Mouse (Mus musculus) MEL (cell line): ENCODE data around the gene Mterf1a. TPM values are rescaled to one million over a fixed set of nuclear protein-coding genes. Genes with fewer than 3 reads are reported as not detected.

Experiments
- DNase-seq: peaks from one replicate; pipeline ENCODE4 v3.0.0; 2011; ENCODE audit warnings: low read depth, low spot score
- H3K27ac ChIP-seq: 2 replicates; pipeline ENCODE4 v1.5.1; 2012; ENCODE audit warnings: low read depth, mild to moderate bottlenecking, control low read depth, low read length, moderate library complexity; ENCODE audit not compliant: control insufficient read depth
- H3K27me3 ChIP-seq, 2 experiments: fragments of 150-350 bp in 1 of 2; sonication (generic) in 1 of 2; 2 replicates each; pipeline ENCODE4 v1.6.1; 2012; ENCODE audit warnings: low read length in 2 of 2, mild to moderate bottlenecking in 2 of 2, improper control_type of control experiment in 1 of 2, moderate library complexity in 1 of 2; ENCODE audit not compliant: insufficient read depth in 2 of 2, control insufficient read depth in 1 of 2
- H3K36me3 ChIP-seq, 2 experiments: 2 replicates each; pipeline ENCODE4 v1.6.1; 2012 to 2014; ENCODE audit warnings: low read length in 2 of 2, improper control_type of control experiment in 1 of 2, inconsistent platforms in 1 of 2, mild to moderate bottlenecking in 1 of 2; ENCODE audit not compliant: insufficient read depth in 2 of 2, control insufficient read depth in 1 of 2
- H3K4me1 ChIP-seq, 2 experiments: fragments of 150-350 bp in 1 of 2; sonication (generic) in 1 of 2; 2 replicates each; pipeline ENCODE4 v1.6.1; 2012; ENCODE audit warnings: low read length in 2 of 2, improper control_type of control experiment in 1 of 2, mild to moderate bottlenecking in 1 of 2; ENCODE audit not compliant: insufficient read depth in 2 of 2, control insufficient read depth in 1 of 2
- H3K4me3 ChIP-seq, 2 experiments: fragments of 150-350 bp in 1 of 2; sonication (generic) in 1 of 2; 2 replicates each; pipeline ENCODE4 v1.5.1; 2012; ENCODE audit warnings: low read depth in 2 of 2, low read length in 2 of 2, mild to moderate bottlenecking in 2 of 2, moderate library complexity in 2 of 2, control low read depth in 1 of 2, improper control_type of control experiment in 1 of 2; ENCODE audit not compliant: control insufficient read depth in 1 of 2, insufficient read depth in 1 of 2
- H3K79me2 ChIP-seq: 2 replicates; pipeline ENCODE4 v1.6.1; 2012; ENCODE audit warnings: mild to moderate bottlenecking, low read length, moderate library complexity; ENCODE audit not compliant: control insufficient read depth, poor library complexity, insufficient read depth
- H3K9ac ChIP-seq: 2 replicates; pipeline ENCODE4 v1.6.1; 2012; ENCODE audit warnings: low read depth, mild to moderate bottlenecking, control low read depth, low read length, moderate library complexity; ENCODE audit not compliant: control insufficient read depth, poor library complexity, severe bottlenecking
- H3K9me3 ChIP-seq: fragments of 150-350 bp; sonication (generic); replicated peaks from 2 replicates; pipeline ENCODE4 v1.6.1; 2012; ENCODE audit warnings: mild to moderate bottlenecking, low read length, improper control_type of control experiment, moderate library complexity; ENCODE audit not compliant: insufficient read depth
- BHLHE40 ChIP-seq: IDR thresholded peaks from 2 replicates; pipeline ENCODE4 v1.6.1; 2012; ENCODE audit warnings: low read depth, mild to moderate bottlenecking, inconsistent platforms, low read length, improper control_type of control experiment, borderline replicate concordance
- E2F4 ChIP-seq: IDR thresholded peaks from 2 replicates; pipeline ENCODE4 v1.6.1; 2011; ENCODE audit warnings: low read depth, low read length, improper control_type of control experiment, borderline replicate concordance
- EP300 ChIP-seq, 2 experiments: IDR thresholded peaks; 2 replicates each; pipeline ENCODE4 v1.6.1; 2011; ENCODE audit warnings: improper control_type of control experiment in 2 of 2, low read length in 2 of 2, low read depth in 1 of 2, mild to moderate bottlenecking in 1 of 2
- ETS1 ChIP-seq: IDR thresholded peaks from 2 replicates; pipeline ENCODE4 v1.6.1; 2012; ENCODE audit warnings: low read depth, mild to moderate bottlenecking, inconsistent platforms, low read length, improper control_type of control experiment, moderate library complexity
- GABPA ChIP-seq: IDR thresholded peaks from 2 replicates; pipeline ENCODE4 v1.6.1; 2012; ENCODE audit warnings: low read depth, mild to moderate bottlenecking, inconsistent platforms, low read length, improper control_type of control experiment, moderate library complexity
- JUND ChIP-seq: IDR thresholded peaks from 2 replicates; pipeline ENCODE4 v1.6.1; 2011; ENCODE audit warnings: low read depth, mild to moderate bottlenecking, improper control_type of control experiment, low read length
- MAX ChIP-seq: IDR thresholded peaks from 2 replicates; pipeline ENCODE4 v1.6.1; 2011; ENCODE audit warnings: low read length, improper control_type of control experiment
- MEF2A ChIP-seq: IDR thresholded peaks from 2 replicates; pipeline ENCODE4 v1.6.1; 2014; ENCODE audit warnings: low read depth, mild to moderate bottlenecking, inconsistent platforms, low read length, improper control_type of control experiment; ENCODE audit not compliant: poor library complexity, insufficient replicate concordance, severe bottlenecking; ENCODE audit errors: extremely low read depth
- MYC ChIP-seq: IDR thresholded peaks from 2 replicates; pipeline ENCODE4 v1.6.1; 2011; ENCODE audit warnings: low read depth, mild to moderate bottlenecking, low read length, improper control_type of control experiment, moderate library complexity
- NELFE ChIP-seq: IDR thresholded peaks from 2 replicates; pipeline ENCODE4 v1.6.1; 2011; ENCODE audit warnings: low read depth, low read length, improper control_type of control experiment
- POLR2A ChIP-seq, 2 experiments: IDR thresholded peaks; 2 replicates each; pipeline ENCODE4 v1.6.1; 2011 to 2012; ENCODE audit warnings: low read length in 2 of 2, mild to moderate bottlenecking in 2 of 2, control low read depth in 1 of 2, improper control_type of control experiment in 1 of 2, low read depth in 1 of 2, moderate library complexity in 1 of 2; ENCODE audit not compliant: control insufficient read depth in 1 of 2, insufficient read depth in 1 of 2, poor library complexity in 1 of 2
- POLR2AphosphoS2 ChIP-seq: IDR thresholded peaks from 2 replicates; pipeline ENCODE4 v1.6.1; 2011; ENCODE audit warnings: low read length, improper control_type of control experiment
- RCOR1 ChIP-seq: IDR thresholded peaks from 2 replicates; pipeline ENCODE4 v1.6.1; 2012; ENCODE audit warnings: low read depth, mild to moderate bottlenecking, inconsistent platforms, low read length, improper control_type of control experiment
- SIN3A ChIP-seq: IDR thresholded peaks from 2 replicates; pipeline ENCODE4 v1.6.1; 2012; ENCODE audit warnings: low read length, improper control_type of control experiment, inconsistent platforms
- SMC3 ChIP-seq: IDR thresholded peaks from 2 replicates; pipeline ENCODE4 v1.6.1; 2011; ENCODE audit warnings: low read depth, low read length, improper control_type of control experiment
- TBP ChIP-seq: IDR thresholded peaks from 2 replicates; pipeline ENCODE4 v1.8.0; 2011; ENCODE audit warnings: low read depth, low read length, improper control_type of control experiment
- UBTF ChIP-seq: IDR thresholded peaks from 2 replicates; pipeline ENCODE4 v1.6.1; 2012; ENCODE audit warnings: low read depth, mild to moderate bottlenecking, inconsistent platforms, low read length, improper control_type of control experiment, moderate library complexity, borderline replicate concordance; ENCODE audit not compliant: insufficient read depth
- USF1 ChIP-seq: IDR thresholded peaks from 2 replicates; pipeline ENCODE4 v1.6.1; 2014; ENCODE audit warnings: low read depth, mild to moderate bottlenecking, inconsistent platforms, low read length, improper control_type of control experiment, moderate library complexity
- ZC3H11A ChIP-seq: IDR thresholded peaks from 2 replicates; pipeline ENCODE4 v1.6.1; 2012; ENCODE audit warnings: low read depth, mild to moderate bottlenecking, inconsistent platforms, low read length, improper control_type of control experiment
- polyA plus RNA-seq, 2 experiments: library from polyadenylated mRNA; stranded (reverse) in 1 of 2; unstranded in 1 of 2; fragments of >175 nt in 1 of 2; fragments of >200 nt in 1 of 2; gene quantifications; 2 replicates each; pipeline versions ENCODE4 v1.2.1 to v1.2.4; 2012; ENCODE audit warnings: low replicate concordance in 2 of 2, low read depth in 1 of 2; ENCODE audit not compliant: insufficient read length in 2 of 2, insufficient read depth in 1 of 2, missing spikeins in 1 of 2
- total RNA-seq: library from RNA; depleted of rRNA; stranded (reverse); fragments of 300-350 nt; gene quantifications from 2 replicates; pipeline ENCODE4 v1.2.3, GENCODE M21; 2012

The Mterf1a gene
- total and polyA plus RNA-seq, 3 experiments: 4.2 to 5.5 TPM; not detected in 1

- Histone ChIP-seq H3K4me3 (no peak overlapping the region), H3K79me2 (peaks cover 6% of the 10 kb centered on the region), H3K9me3 (no peaks in the 10 kb centered on the region), H3K9ac (no peak overlapping the region), H3K36me3 (no peaks in the 10 kb centered on the region; a peak in 1 of 4 replicates), H3K27me3 (no peaks in the 10 kb centered on the region), H3K27ac (no peak overlapping the region), H3K4me1 (no peaks in the 10 kb centered on the region)
- no peak for TF ChIP-seq POLR2A (IDR thresholded peaks at IDR 0.05; ENCODE audit: control insufficient read depth in 1 of 2, insufficient read depth in 1 of 2, low read depth in 1 of 2, low read length in 2 of 2, poor library complexity in 1 of 2)
- no peak for TF ChIP-seq UBTF
- TF ChIP-seq RCOR1: no peak
- no peak for TF ChIP-seq SIN3A
- no peak for TF ChIP-seq USF1
- TF ChIP-seq NELFE: no peak
- TF ChIP-seq TBP: no peak
- no peak for TF ChIP-seq SMC3
- TF ChIP-seq MEF2A: no peak
- no peak for TF ChIP-seq GABPA
- no peak for TF ChIP-seq MYC
- TF ChIP-seq E2F4: no peak
- no peak for TF ChIP-seq JUND
- no peak for TF ChIP-seq BHLHE40
- TF ChIP-seq MAX: no peak
- TF ChIP-seq ETS1: no peak
- no peak for TF ChIP-seq EP300 (IDR thresholded peaks at IDR 0.05; ENCODE audit: low read depth in 1 of 2, low read length in 2 of 2)
- no peak for DNase-seq
These were observed 42.2 kb upstream of the Mterf1a start for GRCm38 (mm10) chr5:3935778-3936554.

DNA sequence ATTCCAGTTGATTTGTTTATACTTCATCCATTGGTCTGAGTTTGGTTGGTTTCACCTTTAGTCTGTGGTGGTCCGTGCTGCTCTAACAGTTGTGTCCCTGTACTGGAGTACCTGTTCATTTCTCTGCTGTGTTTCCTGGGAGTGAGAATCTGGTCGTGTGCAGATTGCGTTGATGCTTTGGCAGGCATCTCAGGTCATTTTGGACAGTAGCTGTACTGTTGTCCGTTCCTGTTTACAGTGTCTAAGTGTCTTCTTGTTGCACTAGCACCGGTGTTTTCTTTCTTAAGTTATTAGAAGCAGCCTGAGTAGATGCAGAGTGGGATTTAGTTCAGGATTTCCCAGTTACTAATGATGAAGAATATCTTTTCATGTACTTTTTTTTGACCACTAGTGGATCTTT lies 41.5 kb upstream of the Mterf1a start:
- Histone ChIP-seq H3K27ac (no peak overlapping the region), H3K27me3 (no peaks in the 10 kb centered on the region), H3K4me3 (no peak overlapping the region), H3K4me1 (no peaks in the 10 kb centered on the region), H3K79me2 (peaks cover 6% of the 10 kb centered on the region), H3K9me3 (no peaks in the 10 kb centered on the region), H3K36me3 (no peaks in the 10 kb centered on the region; a peak in 1 of 4 replicates), H3K9ac (no peak overlapping the region)
- DNase-seq: no peak
- no peak for TF ChIP-seq POLR2AphosphoS2
- no peak for TF ChIP-seq SMC3
- no peak for TF ChIP-seq NELFE
- no peak for TF ChIP-seq E2F4
- TF ChIP-seq ZC3H11A: no peak
